Mouse (Mus musculus): Measurements from ENCODE around the gene Sipa1l3. TPM values are rescaled to one million over a fixed set of nuclear protein-coding genes. Genes with fewer than 3 reads are reported as not detected.
A peak's percentile ranks its signal among the peaks of the same experiment; 100 is the strongest.

Sipa1l3 gene
- polyA plus RNA-seq, 1 experiment: 44.6 TPM

DNA sequence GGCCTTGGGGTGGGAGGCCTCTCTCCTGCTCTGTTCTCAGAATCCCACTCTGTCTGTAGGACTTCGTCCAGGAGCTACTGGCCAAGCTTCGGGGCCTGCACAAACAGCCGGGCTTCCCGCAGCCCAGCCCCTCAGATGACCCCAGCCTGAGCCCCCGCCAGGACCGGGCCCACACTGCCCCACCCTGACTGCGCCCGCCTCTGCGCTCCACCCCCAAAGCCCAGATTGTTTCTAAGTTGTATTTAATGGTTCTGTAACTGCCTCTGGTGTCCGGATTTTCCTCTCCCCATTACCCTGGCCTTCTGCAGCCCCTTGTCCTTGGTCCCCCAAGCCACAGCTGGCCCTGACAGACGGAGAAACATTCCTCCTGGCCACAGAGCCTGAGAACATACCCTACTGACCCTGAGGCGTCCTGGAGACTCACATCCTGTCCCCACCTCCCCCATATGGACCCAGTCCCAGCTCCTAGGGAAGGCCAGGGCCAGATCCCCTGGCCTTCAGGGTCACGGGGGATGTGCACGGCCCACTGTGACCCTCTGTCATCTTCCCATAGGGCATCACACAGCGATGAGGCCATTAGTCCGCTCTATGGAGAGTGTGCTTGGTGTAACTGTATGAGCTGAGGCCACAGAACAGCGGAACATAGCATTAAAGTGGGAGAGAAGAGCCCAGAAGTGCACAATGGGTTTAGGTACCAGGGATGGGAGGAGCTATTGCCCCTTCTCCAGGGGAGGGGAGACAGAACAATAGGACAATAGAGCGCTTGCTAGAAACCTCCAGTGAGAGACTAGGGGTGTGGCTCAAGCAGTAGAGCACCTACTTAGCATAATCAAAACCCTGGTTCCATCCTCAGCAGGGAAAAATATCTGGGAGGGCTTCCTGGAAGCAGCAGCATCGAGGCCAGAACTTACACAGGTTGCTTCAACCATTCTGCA lies 225.0 kb downstream of the Sipa1l3 start:
- no peaks in the 10 kb centered on the region; the same call in 1 of the 2 replicates for H3K4me1 ChIP-seq (ENCODE audit: control insufficient read depth, insufficient read depth, low read length)
- 67% methylated on average over 19 of the region's 19 CpGs for WGBS
- no peaks in the 10 kb centered on the region for H3K36me3 ChIP-seq (ENCODE audit: control insufficient read depth, insufficient read depth, low read length)
- H3K4me3 ChIP-seq (ENCODE audit: insufficient read depth, low read depth, low read length): no peak overlapping the region
- no peaks in the 10 kb centered on the region for H3K27me3 ChIP-seq (replicated peaks; ENCODE audit: control insufficient read depth, insufficient read depth, low read length)
- peak overlapping the region; percentile 45 for H3K27ac ChIP-seq (ENCODE audit: insufficient read depth, low read depth, low read length)
- DNase-seq: peak; percentile 63
- no peak for TF ChIP-seq CTCF (conservative IDR thresholded peaks at IDR 0.05; ENCODE audit: insufficient read depth, insufficient read length, low read depth, low read length)
- no peak for TF ChIP-seq POLR2A (IDR thresholded peaks at IDR 0.05; ENCODE audit: low read depth, low read length)

DNA sequence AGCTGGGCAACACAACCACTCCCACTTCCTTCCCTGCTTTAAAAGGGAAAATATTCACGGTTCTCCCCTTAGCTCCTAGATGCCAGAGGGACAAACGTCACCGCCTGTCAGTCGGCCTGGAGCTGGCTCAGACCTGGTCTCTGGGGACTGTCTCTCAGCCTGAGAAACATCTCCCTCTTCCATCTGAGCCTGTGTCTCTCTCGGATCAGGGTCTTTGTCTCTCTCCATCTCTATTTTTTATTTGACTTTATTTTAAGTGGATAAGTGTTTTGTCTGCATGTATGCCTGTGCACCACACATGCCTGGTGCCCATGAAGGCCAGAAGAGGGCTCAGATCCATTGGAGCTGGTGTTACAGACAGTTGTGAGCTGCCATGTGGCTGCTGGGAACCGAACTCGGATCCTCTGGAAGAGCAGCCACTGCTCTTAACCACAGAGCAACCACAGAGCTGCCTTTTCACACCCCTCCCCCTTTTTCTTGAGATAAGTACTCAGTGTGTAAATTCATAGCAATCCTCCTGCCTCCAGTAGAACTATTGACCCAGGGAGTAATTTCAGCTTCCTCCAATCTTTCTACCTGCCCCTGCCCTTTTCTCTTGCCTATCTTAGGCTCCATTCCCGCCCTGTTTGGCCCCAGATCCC lies 225.9 kb downstream of the Sipa1l3 start:
- Histone ChIP-seq H3K4me1 (ENCODE audit: control insufficient read depth, insufficient read depth, low read length) (no peaks in the 10 kb centered on the region; the same call in 1 of the 2 replicates), H3K27ac (ENCODE audit: insufficient read depth, low read depth, low read length) (peak overlapping the region; percentile 45), H3K4me3 (ENCODE audit: insufficient read depth, low read depth, low read length) (no peak overlapping the region), H3K36me3 (ENCODE audit: control insufficient read depth, insufficient read depth, low read length) (no peaks in the 10 kb centered on the region), H3K27me3 (replicated peaks; ENCODE audit: control insufficient read depth, insufficient read depth, low read length) (no peaks in the 10 kb centered on the region)
- DNase-seq: peak; percentile 57
- TF ChIP-seq POLR2A (IDR thresholded peaks at IDR 0.05; ENCODE audit: low read depth, low read length) (no peak), CTCF (conservative IDR thresholded peaks at IDR 0.05; ENCODE audit: insufficient read depth, insufficient read length, low read depth, low read length) (no peak)
- WGBS: 49% methylated on average over 8 of the region's 8 CpGs

DNA sequence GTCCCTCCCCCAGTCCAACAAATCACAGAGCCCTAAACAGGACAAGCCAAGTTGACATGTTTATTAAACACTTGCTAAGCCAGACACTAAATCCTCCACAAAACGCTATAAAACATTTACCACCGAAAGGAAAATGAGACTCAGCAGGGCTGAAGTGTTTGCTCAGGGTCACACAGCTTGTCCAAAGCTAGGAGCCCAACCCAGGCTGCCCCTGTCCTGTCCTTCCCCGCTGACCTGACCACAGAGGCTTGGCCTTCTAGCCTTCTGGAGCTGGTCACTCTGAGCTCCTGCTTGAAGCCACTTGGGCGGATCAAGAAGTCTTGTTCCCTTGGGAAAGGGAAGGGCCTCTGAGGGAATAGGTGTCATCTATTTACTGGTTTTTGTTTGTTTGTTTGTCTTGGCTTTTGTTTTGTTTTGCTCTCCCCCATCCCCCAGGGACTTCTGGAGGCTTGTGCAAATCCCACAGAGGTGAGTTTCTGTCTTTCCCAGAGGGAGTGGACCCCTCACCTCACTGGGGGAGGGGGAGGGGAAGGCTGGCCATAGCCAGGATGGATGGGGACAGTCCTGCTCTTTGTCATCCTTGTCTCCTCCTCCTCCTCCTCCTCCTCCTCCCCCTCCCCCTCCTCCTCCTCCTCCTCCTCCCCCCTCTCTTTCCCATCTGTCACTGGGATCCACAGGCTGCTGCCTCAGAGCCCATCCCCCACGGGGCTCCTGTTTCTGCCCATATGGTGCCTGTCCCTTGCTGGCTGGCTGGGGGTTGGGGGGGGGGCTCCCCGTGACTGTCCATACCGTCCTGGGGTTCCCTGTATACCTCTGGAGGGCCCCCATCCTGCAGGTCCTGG lies 226.6 kb downstream of the Sipa1l3 start:
- Histone ChIP-seq H3K27ac (ENCODE audit: insufficient read depth, low read depth, low read length) (peak overlapping the region; percentile 1), H3K4me1 (ENCODE audit: control insufficient read depth, insufficient read depth, low read length) (no peaks in the 10 kb centered on the region; the same call in 1 of the 2 replicates), H3K4me3 (ENCODE audit: insufficient read depth, low read depth, low read length) (no peak overlapping the region), H3K36me3 (ENCODE audit: control insufficient read depth, insufficient read depth, low read length) (no peaks in the 10 kb centered on the region), H3K27me3 (replicated peaks; ENCODE audit: control insufficient read depth, insufficient read depth, low read length) (no peaks in the 10 kb centered on the region)
- DNase-seq: peak; percentile 60
- TF ChIP-seq POLR2A (IDR thresholded peaks at IDR 0.05; ENCODE audit: low read depth, low read length): no peak
- TF ChIP-seq CTCF (conservative IDR thresholded peaks at IDR 0.05; ENCODE audit: insufficient read depth, insufficient read length, low read depth, low read length): no peak
- WGBS: 40% methylated on average over 6 of the region's 7 CpGs

DNA sequence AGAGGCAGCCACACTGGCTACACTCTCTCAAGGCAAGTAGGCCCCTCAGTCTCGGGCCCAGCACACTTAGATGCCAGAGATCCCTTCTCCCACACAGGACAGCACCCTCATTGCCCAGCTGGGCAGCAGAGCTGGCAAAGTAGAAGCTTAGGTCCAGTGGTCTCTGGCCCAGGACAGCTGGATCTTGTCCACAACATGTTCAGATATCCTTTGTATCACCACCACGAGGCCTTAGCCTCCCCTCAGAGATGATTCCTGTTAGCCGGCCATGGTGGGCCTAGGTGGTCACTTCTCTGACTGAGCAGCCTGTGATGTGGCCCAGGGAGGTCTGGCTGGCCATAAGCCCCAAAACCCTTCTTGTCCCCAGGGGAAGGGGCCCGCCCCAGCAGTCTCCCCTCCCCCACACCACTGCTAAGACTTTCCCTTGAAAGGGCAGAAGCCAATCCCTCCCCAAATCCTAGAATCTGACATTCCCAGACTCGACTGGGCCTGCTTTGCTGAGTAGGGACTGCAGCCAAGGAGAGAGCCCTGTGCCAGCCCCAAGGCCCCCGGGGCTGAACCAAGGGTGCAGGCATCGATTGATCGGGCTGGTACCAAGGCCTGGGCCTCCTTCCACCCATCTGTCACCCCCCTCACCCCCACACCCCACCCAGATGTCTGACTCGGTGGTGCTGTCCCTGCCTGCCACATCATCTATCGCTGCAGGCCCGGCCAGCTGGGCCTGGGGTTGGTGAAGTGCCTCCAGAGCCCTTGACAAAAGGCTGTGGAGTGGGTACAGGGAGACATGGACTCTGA lies 227.6 kb downstream of the Sipa1l3 start:
- Histone ChIP-seq H3K27ac (ENCODE audit: insufficient read depth, low read depth, low read length) (no peak overlapping the region; the same call in 1 of the 2 replicates), H3K4me1 (ENCODE audit: control insufficient read depth, insufficient read depth, low read length) (no peaks in the 10 kb centered on the region; the same call in 1 of the 2 replicates), H3K27me3 (replicated peaks; ENCODE audit: control insufficient read depth, insufficient read depth, low read length) (no peaks in the 10 kb centered on the region), H3K36me3 (ENCODE audit: control insufficient read depth, insufficient read depth, low read length) (no peaks in the 10 kb centered on the region), H3K4me3 (ENCODE audit: insufficient read depth, low read depth, low read length) (no peak overlapping the region)
- WGBS: 65% methylated on average over 11 of the region's 11 CpGs
- TF ChIP-seq POLR2A (IDR thresholded peaks at IDR 0.05; ENCODE audit: low read depth, low read length) (no peak), CTCF (conservative IDR thresholded peaks at IDR 0.05; ENCODE audit: insufficient read depth, insufficient read length, low read depth, low read length) (no peak)
- DNase-seq: no peak

DNA sequence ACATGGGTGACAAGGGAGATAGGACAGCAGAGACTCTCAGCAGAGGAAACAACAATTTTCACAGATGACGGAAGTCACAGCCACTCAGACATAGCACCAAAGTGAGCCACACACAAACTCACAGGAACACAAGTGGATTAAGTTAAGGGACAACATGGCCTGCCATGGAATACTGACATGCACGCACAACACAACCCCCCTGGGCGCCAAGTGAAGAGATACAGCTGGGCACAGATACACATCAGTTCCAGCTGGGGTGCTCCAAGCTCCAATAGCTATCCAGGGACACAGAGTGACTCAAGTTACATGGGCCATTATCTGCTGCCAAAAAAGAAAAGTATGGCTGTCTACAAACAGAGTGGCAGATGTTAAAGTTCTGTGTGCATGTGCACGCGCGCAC lies 228.6 kb downstream of the Sipa1l3 start:
- H3K4me1 ChIP-seq (ENCODE audit: control insufficient read depth, insufficient read depth, low read length): no peaks in the 10 kb centered on the region; the same call in 1 of the 2 replicates
- H3K4me3 ChIP-seq (ENCODE audit: insufficient read depth, low read depth, low read length): peak overlapping the region; percentile 43
- WGBS: 82% methylated on average over 6 of the region's 6 CpGs
- no peaks in the 10 kb centered on the region for H3K27me3 ChIP-seq (replicated peaks; ENCODE audit: control insufficient read depth, insufficient read depth, low read length)
- H3K27ac ChIP-seq (ENCODE audit: insufficient read depth, low read depth, low read length): peak overlapping the region; percentile 12; the same call in 1 of the 2 replicates
- no peak for TF ChIP-seq POLR2A (IDR thresholded peaks at IDR 0.05; ENCODE audit: low read depth, low read length)
- no peak for TF ChIP-seq CTCF (conservative IDR thresholded peaks at IDR 0.05; ENCODE audit: insufficient read depth, insufficient read length, low read depth, low read length)
- no peaks in the 10 kb centered on the region for H3K36me3 ChIP-seq (ENCODE audit: control insufficient read depth, insufficient read depth, low read length)
- no peak for DNase-seq

All from kidney, adult 2 months (tissue).